Mouse (Mus musculus) gastrocnemius, postnatal 14 days (tissue): ENCODE results near the gene Tmem184b. TPM values are rescaled to one million over a fixed set of nuclear protein-coding genes. Genes with fewer than 3 reads are reported as not detected.

Experiments used
- DNase-seq: peaks from one replicate; pipeline ENCODE4 v3.0.0; 2021; ENCODE audit warnings: mixed read lengths
- intact Hi-C: fragments of 180-260 bp; cut with DNase I; formaldehyde crosslinking; loops from one replicate; pipeline ENCODE4 v1.15.1; 2025; ENCODE audit warnings: low total_unique reads
- total RNA-seq, 2 experiments: library from RNA; stranded (reverse); gene quantifications; 2 replicates each; pipeline ENCODE4 v1.2.3; 2021

Gene Tmem184b
- total RNA-seq, 2 experiments from 2014 or later, result 31.5 to 32.6 TPM

GRCm38 (mm10) chr15:79404277-79404676 is 908 bp upstream of the Tmem184b start:
- intact Hi-C loops, result no loop called here
- DNase-seq, result no peak

DNA sequence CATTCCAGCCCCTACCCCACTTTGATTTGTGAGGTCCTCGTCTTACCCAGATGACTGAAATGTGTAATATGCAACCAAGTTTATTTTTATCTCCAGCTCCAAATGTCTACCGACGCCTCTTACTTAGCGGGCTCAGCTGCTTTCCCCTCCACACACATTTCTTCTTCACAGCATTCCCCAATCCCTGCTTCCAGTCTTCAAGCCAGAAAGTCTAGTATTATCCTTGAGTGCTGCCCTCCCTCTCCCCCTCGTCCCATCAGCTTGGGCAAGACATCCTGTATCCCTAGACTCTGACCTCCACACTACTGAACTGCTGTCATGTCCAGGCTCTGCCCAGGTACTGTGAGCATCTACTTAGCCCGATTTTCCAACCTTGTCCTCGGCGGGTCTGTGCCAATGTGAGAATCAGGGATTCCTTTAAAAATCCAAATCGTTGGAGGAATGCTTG is 418 bp upstream of the Tmem184b start:
- intact Hi-C loops, result no loop called here
- DNase-seq, result no peak

DNA sequence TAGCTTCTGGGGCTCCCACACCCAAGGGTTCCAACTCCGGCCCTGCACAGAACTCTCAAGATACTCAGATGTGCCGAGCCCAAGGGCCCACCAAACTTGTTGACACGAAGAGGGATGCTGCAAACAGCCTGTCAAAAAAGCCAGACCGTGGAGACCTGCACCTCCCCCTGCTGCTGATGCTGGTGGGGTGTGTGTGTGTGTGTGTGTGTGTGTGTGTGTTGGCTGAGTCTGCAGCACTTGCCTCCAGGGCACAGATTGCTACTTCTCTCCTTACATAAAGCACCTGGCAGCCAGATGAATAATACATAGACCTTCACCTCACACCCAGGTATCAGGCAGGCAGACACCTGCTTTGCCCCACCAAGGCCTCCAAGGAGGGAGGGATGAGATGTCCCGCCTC is 1.2 kb downstream of the Tmem184b start:
- DNase-seq, result no peak
- intact Hi-C loops, result no loop called here

DNA sequence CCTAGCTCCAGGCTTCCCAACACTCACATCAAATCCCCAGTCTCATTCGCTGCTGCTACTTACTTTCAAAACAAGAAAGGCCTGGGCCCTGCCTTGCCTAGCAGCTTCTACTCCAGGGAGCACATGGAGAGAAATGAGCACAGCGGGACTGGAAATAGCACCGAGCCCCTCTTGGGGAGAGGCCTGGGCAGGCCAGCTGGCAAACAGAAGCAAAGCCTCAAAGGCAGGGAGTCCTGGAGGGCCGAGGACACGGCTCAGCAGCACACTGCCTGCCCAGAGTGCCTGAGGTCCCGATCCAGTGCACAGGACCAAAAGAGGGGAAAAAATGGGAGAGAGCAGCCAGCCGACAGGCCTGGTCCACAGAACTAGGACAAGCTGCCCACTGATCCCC is 2.4 kb downstream of the Tmem184b start:
- intact Hi-C loops, result no loop called here
- DNase-seq, result no peak

- intact Hi-C loops, result no loop called here
- no peak for DNase-seq
Measured at GRCm38 (mm10) chr15:79400134-79400974, 3.0 kb downstream of the Tmem184b start.

- intact Hi-C loops, result loop anchor here (5.0 kb wide), 1 partner anchor 48 kb away; no protein-coding TSS in a partner anchor
- DNase-seq, result no peak
Measured at GRCm38 (mm10) chr15:79399231-79400052, 3.9 kb downstream of the Tmem184b start.

DNA sequence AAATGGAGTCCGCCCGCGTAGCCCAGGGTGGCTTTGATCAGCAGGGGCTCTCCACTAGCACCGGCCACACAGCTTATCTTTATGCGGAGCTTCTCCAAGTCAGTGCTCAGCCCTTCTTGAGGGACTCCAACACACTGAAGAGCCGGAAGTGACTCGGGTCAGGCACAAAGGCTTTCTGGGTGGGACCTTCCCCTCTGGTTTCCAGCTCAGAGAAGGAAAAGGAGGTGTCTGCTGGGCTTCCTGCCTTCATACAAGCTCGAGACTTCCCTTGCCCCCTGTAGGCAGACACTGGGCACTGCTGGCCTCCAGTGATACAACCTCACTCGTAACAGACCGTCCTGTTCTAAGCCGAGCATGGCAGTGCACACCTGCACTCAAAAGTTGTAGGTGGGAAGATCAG is 6.6 kb downstream of the Tmem184b start:
- DNase-seq, result peak; percentile 39
- intact Hi-C loops, result loop anchor here (5.0 kb wide), 1 partner anchor 51 kb away; no protein-coding TSS in a partner anchor

GRCm38 (mm10) chr15:79395281-79395680 is 8.1 kb downstream of the Tmem184b start:
- no peak for DNase-seq
- intact Hi-C loops, result loop anchor here (5.0 kb wide), 1 partner anchor 52 kb away; no protein-coding TSS in a partner anchor

GRCm38 (mm10) chr15:79394842-79395241 is 8.5 kb downstream of the Tmem184b start:
- DNase-seq, result no peak

GRCm38 (mm10) chr15:79393101-79393500 is 10.3 kb downstream of the Tmem184b start:
- no peak for DNase-seq
- intact Hi-C loops, result loop anchor here (5.0 kb wide), 1 partner anchor 74 kb away; no protein-coding TSS in a partner anchor

More at GRCm38 (mm10) chr15:79394842-79395241, 8.5 kb downstream of the Tmem184b start:
- intact Hi-C loops, result loop anchor here (5.0 kb wide), 2 partner anchors 52 to 72 kb away; no protein-coding TSS in a partner anchor

DNA sequence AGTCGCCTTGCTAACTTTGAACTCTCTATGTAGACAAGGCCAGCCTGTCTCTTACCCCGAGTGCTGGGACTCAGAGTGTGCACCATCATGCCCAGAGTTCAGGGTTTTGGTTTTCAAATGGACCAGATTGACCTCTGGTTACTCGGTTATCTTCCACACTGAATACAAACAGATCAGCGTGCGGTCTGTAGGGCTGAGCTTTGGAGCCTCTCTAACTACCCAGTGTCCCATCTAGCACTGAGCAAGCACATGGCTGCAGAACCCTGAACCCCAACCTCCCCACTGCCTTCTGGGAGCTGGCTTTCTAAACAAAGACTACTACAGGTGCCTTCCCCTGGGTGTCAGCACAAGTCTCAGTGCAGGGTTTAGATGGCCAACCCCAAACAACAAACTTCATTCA is 10.8 kb downstream of the Tmem184b start:
- intact Hi-C loops, result loop anchor here (5.0 kb wide), 1 partner anchor 75 kb away; no protein-coding TSS in a partner anchor
- DNase-seq, result no peak

DNA sequence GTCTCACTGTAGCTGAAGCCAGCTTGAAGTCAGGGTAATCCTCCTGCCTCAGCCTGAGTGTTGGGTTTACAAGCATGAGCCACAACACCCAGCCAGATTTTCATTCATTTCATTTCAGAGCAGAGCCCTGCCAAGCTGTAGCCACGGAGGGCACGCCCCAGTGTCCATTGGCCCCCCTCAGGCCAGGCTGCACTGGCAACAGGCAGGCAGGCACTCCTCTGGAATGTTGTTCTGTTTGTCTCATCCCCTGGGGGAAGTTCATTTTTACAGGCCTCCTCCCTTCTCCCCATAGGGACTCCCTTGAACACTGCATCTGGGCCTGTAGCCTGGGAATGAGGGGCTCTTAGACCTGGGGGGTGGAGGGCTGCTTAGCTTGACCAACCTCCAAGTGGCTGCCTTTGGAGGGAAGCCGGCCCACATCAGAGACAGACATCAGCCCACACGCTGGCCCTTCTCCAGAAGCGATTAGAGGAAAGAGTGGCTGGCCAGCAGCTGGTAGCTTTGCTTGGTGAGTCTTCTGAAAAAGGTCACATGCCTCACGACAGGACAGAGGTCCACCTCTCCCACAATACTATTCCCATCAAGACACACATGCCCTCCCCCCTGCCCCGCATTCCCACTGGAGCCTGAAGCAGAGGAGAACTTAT is 11.8 kb downstream of the Tmem184b start:
- intact Hi-C loops, result loop anchor here (5.0 kb wide), 1 partner anchor 76 kb away; no protein-coding TSS in a partner anchor
- peak; percentile 69 for DNase-seq

- intact Hi-C loops, result loop anchor here (5.0 kb wide), 1 partner anchor 77 kb away; no protein-coding TSS in a partner anchor
- DNase-seq, result no peak
Measured at GRCm38 (mm10) chr15:79390434-79390833, 12.9 kb downstream of the Tmem184b start.

GRCm38 (mm10) chr15:79388171-79388570 is 15.2 kb downstream of the Tmem184b start:
- DNase-seq, result no peak
- intact Hi-C loops, result no loop called here

- intact Hi-C loops, result no loop called here
- no peak for DNase-seq
Measured at GRCm38 (mm10) chr15:79387611-79388010, 15.8 kb downstream of the Tmem184b start.

DNA sequence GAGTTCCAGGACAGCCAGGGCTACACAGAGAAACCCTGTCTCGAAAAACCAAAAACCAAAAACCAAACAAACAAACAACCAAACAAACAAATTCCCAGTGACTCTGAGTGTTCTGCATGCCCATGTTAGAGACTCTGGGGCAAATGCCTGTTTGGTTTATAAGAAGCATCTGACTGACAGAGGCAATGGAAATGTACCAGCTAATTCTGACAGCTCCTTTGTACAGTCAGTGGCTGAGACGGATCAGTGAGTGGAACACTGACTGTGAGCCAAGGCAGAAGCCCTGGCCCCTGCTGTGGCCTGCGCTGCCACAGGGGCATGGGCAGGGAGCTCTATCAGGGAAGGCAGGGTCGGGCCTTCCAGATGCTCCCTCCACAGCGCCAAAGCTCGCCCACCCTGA is 16.3 kb downstream of the Tmem184b start:
- intact Hi-C loops, result no loop called here
- no peak for DNase-seq

GRCm38 (mm10) chr15:79381644-79382043 is 21.7 kb downstream of the Tmem184b start:
- intact Hi-C loops, result no loop called here
- no peak for DNase-seq

DNA sequence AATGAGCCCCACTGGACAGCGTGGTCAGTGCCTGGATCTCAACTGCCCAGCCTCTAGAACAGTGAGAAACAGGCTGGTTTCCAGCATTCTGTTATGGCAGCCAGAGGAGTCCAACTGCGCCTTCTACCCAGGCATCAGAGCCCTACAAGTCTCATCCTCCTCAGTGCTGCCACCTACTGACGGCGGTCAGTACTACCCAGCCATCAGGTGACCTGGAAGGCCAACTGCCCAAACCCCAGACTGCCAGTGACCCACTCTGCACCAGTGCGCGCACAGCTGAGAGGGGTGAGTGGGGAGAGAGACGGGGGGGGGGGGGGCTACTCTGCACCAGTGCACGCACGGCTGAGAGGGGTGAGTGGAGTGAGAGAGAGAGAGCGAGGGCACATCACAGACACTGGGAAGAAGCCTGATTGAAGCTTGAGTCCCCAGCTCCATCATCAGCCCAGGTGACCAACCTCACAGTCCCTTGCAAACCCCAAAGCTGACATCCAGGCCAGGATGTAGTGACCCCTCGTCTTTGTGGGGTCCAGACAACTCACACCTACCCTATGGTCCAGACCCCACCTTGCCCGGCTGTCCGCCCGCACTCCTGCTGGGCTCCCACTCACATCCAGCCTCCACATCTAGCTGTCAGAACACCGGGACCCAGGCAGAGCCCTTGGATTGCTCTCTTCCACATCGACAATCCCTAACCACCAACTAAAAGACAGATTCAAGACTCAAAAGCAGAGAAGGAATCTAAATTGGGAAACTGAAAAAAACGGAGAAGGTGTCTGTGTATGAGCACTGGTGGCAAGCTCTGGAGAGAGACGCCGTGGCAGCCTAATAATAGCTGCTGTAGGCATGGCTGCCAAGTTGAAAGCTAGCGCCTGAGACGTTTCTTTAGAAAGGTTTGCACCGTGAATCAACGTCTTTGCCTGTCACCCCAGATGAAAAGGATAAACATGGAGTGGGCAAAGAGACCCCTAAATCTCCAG is 22.6 kb downstream of the Tmem184b start:
- DNase-seq, result peak; percentile 85
- intact Hi-C loops, result no loop called here
